Mouse (Mus musculus): ENCODE measurements at regions not wholly inside any gene's neighbourhood (a gene's known extent, or its start where the extent isn't known, plus 50 kb on each side); places are given as distances from the start of the nearest gene placed in this dataset.

GRCm38 (mm10) chr14:24081911-24082558 is 67.7 kb upstream of the Kcnma1 start:
- no peaks in the 10 kb centered on the region for H3K36me3 ChIP-seq (ENCODE audit: control insufficient read depth, insufficient read depth, low read length)
- no peak overlapping the region for H3K9ac ChIP-seq (ENCODE audit: low read depth, low read length)
- DNase-seq (ENCODE audit: extremely low read depth, low read depth, low spot score), result peak; percentile 13
- H3K79me2 ChIP-seq (ENCODE audit: control insufficient read depth, insufficient read depth, low read length), result no peaks in the 10 kb centered on the region
- no peaks in the 10 kb centered on the region for H3K4me1 ChIP-seq (ENCODE audit: control insufficient read depth, insufficient read depth, low read length)
- no peaks in the 10 kb centered on the region for H3K27me3 ChIP-seq (ENCODE audit: control insufficient read depth, insufficient read depth, low read length)
- TF ChIP-seq POLR2A (IDR thresholded peaks at IDR 0.05; ENCODE audit: extremely low read depth, insufficient read depth, low read length) (no peak), CTCF (IDR thresholded peaks at IDR 0.05; ENCODE audit: low read depth, low read length) (no peak)
- H3K4me3 ChIP-seq (ENCODE audit: insufficient read depth, low read depth, low read length), result no peak overlapping the region
- no peak overlapping the region for H3K27ac ChIP-seq (replicated peaks; ENCODE audit: insufficient read depth, low read depth, low read length)
- 42% methylated on average over 11 of the region's 11 CpGs for WGBS

GRCm38 (mm10) chr14:24068693-24069092 is 54.4 kb upstream of the Kcnma1 start:
- H3K27ac ChIP-seq (replicated peaks; ENCODE audit: insufficient read depth, low read depth, low read length), result no peak overlapping the region
- H3K36me3 ChIP-seq (ENCODE audit: control insufficient read depth, insufficient read depth, low read length), result no peaks in the 10 kb centered on the region
- no peak overlapping the region for H3K4me3 ChIP-seq (ENCODE audit: insufficient read depth, low read depth, low read length)
- 58% methylated on average over 4 of the region's 4 CpGs for WGBS
- no peaks in the 10 kb centered on the region for H3K4me1 ChIP-seq (ENCODE audit: control insufficient read depth, insufficient read depth, low read length)
- H3K79me2 ChIP-seq (ENCODE audit: control insufficient read depth, insufficient read depth, low read length), result no peaks in the 10 kb centered on the region
- H3K9ac ChIP-seq (ENCODE audit: low read depth, low read length), result no peak overlapping the region
- no peaks in the 10 kb centered on the region for H3K27me3 ChIP-seq (ENCODE audit: control insufficient read depth, insufficient read depth, low read length)
- TF ChIP-seq CTCF (IDR thresholded peaks at IDR 0.05; ENCODE audit: low read depth, low read length), result no peak
- DNase-seq (ENCODE audit: extremely low read depth, low read depth, low spot score), result no peak

- peak; percentile 33 for DNase-seq (ENCODE audit: extremely low read depth, low read depth, low spot score)
- no peaks in the 10 kb centered on the region for H3K27me3 ChIP-seq (ENCODE audit: control insufficient read depth, insufficient read depth, low read length)
- H3K36me3 ChIP-seq (ENCODE audit: control insufficient read depth, insufficient read depth, low read length), result no peaks in the 10 kb centered on the region
- H3K4me1 ChIP-seq (ENCODE audit: control insufficient read depth, insufficient read depth, low read length), result no peaks in the 10 kb centered on the region
- H3K79me2 ChIP-seq (ENCODE audit: control insufficient read depth, insufficient read depth, low read length), result no peaks in the 10 kb centered on the region
- TF ChIP-seq CTCF (IDR thresholded peaks at IDR 0.05; ENCODE audit: low read depth, low read length), result peak; percentile 69
- TF ChIP-seq POLR2A (IDR thresholded peaks at IDR 0.05; ENCODE audit: extremely low read depth, insufficient read depth, low read length), result no peak
- no peak overlapping the region for H3K4me3 ChIP-seq (ENCODE audit: insufficient read depth, low read depth, low read length)
- WGBS, result 30% methylated on average over 6 of the region's 6 CpGs
- no peak overlapping the region for H3K27ac ChIP-seq (replicated peaks; ENCODE audit: insufficient read depth, low read depth, low read length)
- H3K9ac ChIP-seq (ENCODE audit: low read depth, low read length), result no peak overlapping the region
These were observed 53.4 kb upstream of the Kcnma1 start for GRCm38 (mm10) chr14:24067657-24068056.

- H3K9ac ChIP-seq (ENCODE audit: low read depth, low read length), result no peak overlapping the region
- no peak overlapping the region for H3K27ac ChIP-seq (replicated peaks; ENCODE audit: insufficient read depth, low read depth, low read length)
- no peak for TF ChIP-seq POLR2A (IDR thresholded peaks at IDR 0.05; ENCODE audit: extremely low read depth, insufficient read depth, low read length)
- no peak for DNase-seq (ENCODE audit: extremely low read depth, low read depth, low spot score)
- H3K36me3 ChIP-seq (ENCODE audit: control insufficient read depth, insufficient read depth, low read length), result no peaks in the 10 kb centered on the region
- no peaks in the 10 kb centered on the region for H3K4me1 ChIP-seq (ENCODE audit: control insufficient read depth, insufficient read depth, low read length)
- H3K4me3 ChIP-seq (ENCODE audit: insufficient read depth, low read depth, low read length), result no peak overlapping the region
- no peaks in the 10 kb centered on the region for H3K79me2 ChIP-seq (ENCODE audit: control insufficient read depth, insufficient read depth, low read length)
- H3K27me3 ChIP-seq (ENCODE audit: control insufficient read depth, insufficient read depth, low read length), result no peaks in the 10 kb centered on the region
- 69% methylated on average over 4 of the region's 4 CpGs for WGBS
These were observed 51.0 kb upstream of the Kcnma1 start for GRCm38 (mm10) chr14:24065231-24065767.

Data from liver, adult 2 months (tissue).